Mouse (Mus musculus): Measurements from ENCODE around the gene Gdf9.

- TF ChIP-seq POLR2AphosphoS2 (IDR thresholded peaks at IDR 0.05; ENCODE audit: low read length) (no peak), MEF2A (IDR thresholded peaks at IDR 0.05; ENCODE audit: extremely low read depth, insufficient replicate concordance, low read depth, low read length, poor library complexity, severe bottlenecking) (no peak), TCF12 (IDR thresholded peaks at IDR 0.05; ENCODE audit: low read depth, low read length) (no peak), ZMIZ1 (IDR thresholded peaks at IDR 0.05; ENCODE audit: low read depth, low read length) (no peak), SMC3 (IDR thresholded peaks at IDR 0.05; ENCODE audit: low read depth, low read length) (peak; percentile 1; the same call in 1 of the 2 replicates), NELFE (IDR thresholded peaks at IDR 0.05; ENCODE audit: low read depth, low read length) (no peak), JUND (IDR thresholded peaks at IDR 0.05; ENCODE audit: low read depth, low read length) (no peak), CHD1 (IDR thresholded peaks at IDR 0.05; ENCODE audit: low read depth, low read length) (no peak), CTCF (IDR thresholded peaks at IDR 0.05 in 2 of 3, conservative IDR thresholded peaks at IDR 0.05 in 1 of 3; ENCODE audit: control insufficient read depth in 1 of 3, insufficient read depth in 1 of 3, low read depth in 2 of 3, low read length in 3 of 3, poor library complexity in 1 of 3, severe bottlenecking in 1 of 3) (no peak), EP300 (IDR thresholded peaks at IDR 0.05; ENCODE audit: low read depth in 1 of 2, low read length in 2 of 2) (no peak), POLR2A (IDR thresholded peaks at IDR 0.05; ENCODE audit: control insufficient read depth in 1 of 2, insufficient read depth in 1 of 2, low read depth in 1 of 2, low read length in 2 of 2, poor library complexity in 1 of 2) (peak in 1 of 2 experiments; percentile 8; a peak in 1 of 4 replicates), E2F4 (IDR thresholded peaks at IDR 0.05; ENCODE audit: borderline replicate concordance, low read depth, low read length) (no peak), MAX (IDR thresholded peaks at IDR 0.05; ENCODE audit: low read length) (no peak), UBTF (IDR thresholded peaks at IDR 0.05; ENCODE audit: borderline replicate concordance, insufficient read depth, low read depth, low read length) (no peak)
These were observed 1.6 kb upstream of the Gdf9 start for GRCm38 (mm10) chr11:53429182-53429581.

Data from MEL (cell line).